Mouse (Mus musculus): ENCODE data around the gene 5031439G07Rik.
A peak's percentile ranks its signal among the peaks of the same experiment; 100 is the strongest.

5031439G07Rik gene

DNA sequence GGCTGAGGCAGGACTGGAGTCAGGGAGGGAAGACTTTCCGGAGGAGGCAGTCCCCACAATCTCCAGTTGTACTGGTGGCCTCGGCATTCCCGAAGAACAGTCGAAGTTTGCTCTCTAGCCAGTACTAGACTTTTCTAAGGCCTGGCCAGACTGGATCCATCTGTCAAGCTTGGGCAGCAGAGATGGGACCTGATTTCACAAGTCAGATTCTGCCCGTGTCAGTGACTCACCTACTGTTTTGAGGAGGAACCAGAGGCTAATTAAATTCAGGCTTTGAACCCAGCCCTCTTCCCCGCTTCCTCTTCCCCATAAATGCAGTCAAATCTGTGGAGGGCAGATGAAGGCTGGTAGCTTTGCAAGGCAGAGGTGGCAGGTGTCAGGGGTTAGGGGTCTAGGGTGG is 6.7 kb upstream of the 5031439G07Rik start:
- DNase-seq (ENCODE audit: inconsistent ontology term) = no peak

DNA sequence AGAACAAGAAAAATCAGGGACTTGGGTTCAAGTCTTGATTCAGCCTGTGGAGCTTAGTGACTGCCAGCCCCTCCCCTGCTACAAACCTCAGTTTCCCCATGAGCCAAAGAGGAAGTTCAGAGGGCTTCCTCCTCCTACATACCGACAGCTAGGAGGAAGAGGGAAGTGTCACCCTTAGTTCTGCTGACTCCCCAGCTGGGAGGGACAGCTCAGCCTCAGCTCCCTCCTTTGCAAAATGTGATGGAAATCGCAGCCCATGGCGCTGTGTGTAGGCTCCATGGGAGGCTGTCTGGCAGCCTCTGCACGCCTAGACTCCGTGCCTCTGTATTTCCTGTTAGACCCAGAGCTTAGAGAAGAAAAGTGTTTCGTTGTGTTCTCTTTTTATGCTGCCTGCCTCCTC is 6.1 kb upstream of the 5031439G07Rik start:
- no peak for DNase-seq (ENCODE audit: inconsistent ontology term)

DNA sequence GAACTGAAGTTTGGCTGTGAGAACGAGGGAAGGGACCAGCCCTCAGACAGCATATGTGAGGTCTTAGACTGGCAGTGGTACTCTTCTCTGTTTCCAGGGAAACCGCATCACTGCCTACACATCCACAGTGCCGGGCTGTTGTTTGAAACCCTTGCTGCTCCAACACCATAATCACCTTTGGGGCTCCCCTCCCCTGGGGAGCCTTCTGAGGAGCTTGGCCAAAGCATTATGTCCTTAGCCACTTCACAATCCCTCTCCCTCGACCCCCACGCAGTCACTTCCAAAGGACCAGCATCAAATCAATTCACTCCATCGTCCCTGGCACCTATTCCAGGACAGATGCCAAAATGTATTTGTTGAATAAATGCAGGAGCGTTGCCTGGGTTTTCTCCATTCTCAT is 1.4 kb upstream of the 5031439G07Rik start:
- DNase-seq (ENCODE audit: inconsistent ontology term) = no peak

DNA sequence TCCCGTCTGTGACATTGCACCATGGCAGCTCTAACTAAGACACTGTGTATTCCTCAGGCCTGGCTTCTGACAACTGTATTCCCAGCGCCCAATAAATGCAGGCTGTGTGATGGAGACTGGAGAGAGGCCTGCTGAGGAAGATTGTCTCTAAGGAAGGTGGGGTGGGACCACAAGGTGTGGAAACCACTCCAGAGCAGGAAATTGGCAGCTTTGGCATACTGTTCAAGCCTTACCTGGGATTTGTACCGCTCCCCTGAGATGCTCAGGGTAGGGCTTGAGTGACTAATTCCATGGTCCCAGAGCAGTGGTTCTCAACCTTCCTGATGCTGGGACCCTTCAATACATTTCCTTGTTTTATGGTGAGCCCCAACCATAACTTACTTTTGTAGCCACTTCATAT is 747 bp upstream of the 5031439G07Rik start:
- DNase-seq (ENCODE audit: inconsistent ontology term) = no peak

DNA sequence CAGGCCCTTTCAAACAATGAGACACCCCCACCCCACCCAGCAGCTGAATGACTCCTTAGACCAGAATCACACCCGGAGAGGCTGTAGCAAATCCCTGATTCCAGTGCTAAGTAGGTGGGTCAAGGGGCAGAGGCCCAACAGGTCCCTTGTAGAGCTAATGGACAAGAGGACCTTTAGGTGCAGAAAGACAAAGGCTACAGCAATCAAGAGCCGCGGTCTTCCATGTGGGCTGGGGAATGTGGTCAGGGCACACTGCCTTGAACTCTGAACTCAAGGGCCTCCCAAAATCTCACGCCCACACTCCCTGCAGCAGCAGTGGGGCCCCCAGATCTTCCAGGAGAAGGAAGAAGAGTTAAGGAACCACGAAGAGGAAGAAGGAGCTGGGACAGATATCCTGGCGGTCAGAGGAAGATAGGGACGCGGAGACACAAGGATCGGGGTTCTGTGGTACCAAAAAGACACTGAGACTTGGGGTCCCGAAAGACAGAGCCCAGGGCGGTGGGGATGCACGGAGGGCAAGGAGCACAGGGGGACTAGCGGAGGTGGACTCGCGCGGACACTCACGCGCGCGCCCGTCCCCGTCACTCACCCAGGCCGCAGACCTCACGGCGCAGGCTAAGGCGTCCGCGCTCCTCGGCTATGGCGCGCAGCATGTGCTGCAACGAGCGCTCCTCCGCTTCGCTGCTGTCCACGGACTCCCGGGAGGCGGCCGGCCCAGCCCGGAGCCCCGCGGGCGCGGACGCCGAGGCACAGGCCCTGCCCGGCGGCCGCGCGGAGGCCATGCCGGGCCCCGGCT is 1.1 kb downstream of the 5031439G07Rik start:
- peak; percentile 53 for DNase-seq (ENCODE audit: inconsistent ontology term)

DNA sequence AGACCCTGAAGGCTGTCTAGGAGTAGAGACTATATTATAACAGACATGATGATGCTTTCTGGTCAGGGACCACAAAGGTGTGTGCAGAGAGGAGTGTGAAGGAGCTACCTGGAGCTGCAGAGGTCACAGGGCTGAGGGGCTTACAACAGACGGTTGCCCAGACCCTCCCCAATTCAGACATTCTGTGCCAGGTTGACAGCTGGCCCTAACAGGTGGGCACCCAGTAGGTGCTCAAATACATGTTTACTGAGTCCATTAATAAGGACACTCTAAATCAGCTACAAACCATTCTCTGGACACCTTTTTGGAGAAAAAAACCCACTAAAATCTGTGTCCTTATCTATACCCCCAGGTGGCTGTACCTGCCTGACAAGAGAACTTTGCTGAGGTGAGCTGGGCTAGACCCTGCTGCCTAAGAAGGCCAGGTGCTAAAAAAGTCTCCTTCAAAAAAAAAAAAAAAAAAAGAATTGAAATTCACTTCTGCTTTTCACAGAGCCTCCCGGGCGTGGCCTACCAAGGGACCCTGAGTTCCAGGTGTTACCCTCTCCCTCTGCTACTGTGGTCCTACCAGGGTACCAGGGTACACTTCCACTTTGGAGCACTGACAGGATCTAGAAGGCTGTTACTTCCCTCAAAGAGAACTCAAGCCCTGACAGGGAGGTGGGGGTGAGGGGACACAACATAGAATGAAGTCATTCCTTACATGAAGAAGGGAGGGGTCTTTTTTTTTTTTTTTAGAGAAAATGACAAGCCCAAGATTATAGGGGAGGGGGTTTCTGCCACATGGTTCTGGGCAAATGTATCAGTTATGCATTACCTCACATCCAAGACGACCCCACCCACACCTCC is 2.0 kb downstream of the 5031439G07Rik start:
- DNase-seq (ENCODE audit: inconsistent ontology term) = no peak

DNA sequence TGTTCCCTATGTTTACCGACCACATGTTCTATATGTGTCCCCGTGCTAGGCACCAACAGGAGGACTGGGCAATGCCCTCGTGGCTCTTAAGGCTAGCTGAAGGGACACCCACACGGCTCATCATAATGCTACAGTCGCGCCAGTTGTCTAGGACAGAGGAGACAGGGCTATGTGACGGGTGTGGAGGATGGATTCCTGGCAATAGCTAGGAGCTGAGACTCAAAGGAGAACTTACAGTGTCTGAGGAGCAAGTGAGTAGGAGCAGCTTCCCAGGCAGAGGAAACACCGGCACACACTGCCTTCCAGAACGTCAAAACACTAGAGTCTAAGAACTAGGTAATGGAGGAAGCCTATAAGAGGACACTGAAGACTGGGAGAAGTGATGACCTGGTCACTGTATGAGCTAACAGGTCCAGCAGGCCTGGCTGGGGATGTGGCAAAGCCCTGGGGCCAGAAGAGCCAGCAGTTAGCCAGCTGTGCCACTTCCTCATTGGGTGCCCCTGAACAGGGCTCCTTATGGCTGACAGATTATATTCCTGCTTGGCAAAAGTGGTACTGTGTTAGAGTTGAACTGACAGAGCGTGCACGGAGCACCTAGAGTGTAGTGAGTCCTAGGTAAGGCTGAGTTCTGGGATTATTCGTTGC is 2.7 kb downstream of the 5031439G07Rik start:
- no peak for DNase-seq (ENCODE audit: inconsistent ontology term)

DNA sequence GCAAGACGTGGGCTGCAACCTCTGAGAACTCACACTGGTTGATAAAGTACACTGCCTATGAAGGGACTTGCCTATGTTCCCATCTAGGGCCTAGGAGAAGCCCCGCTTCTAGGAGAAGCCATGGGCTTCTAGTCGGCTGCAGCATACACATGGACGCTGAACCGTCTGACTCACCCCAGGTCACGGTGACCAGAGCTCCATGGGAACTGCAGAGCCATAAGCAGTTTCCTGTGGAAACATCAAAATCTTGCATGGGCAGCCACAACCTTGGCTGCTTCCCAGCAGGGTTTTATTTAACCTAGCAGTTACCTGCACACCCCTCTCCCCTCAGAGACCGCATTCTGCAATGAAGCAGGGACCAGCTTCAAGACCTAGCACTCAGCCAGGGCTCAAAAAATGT is 4.6 kb downstream of the 5031439G07Rik start:
- DNase-seq (ENCODE audit: inconsistent ontology term) = no peak

DNA sequence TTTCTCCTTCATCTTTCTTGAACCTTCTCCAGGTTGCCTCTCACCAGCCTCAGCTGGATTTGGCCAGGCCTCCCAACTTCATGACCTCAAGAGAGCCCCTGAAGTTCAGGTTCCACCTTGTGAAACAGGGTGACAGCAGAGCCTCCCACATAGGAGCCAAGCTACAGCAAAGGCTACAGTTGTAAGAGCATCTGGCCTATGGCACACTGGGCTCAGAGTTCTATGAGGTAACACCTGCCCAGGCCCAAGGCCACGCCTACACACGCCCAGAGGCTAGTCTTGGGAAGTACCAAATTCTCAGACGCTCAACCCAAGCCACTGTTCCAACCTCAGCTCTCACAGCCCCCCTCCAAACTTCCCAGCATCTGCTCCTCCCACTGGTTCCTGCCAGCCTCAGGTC is 5.5 kb downstream of the 5031439G07Rik start:
- DNase-seq (ENCODE audit: inconsistent ontology term) = no peak

DNA sequence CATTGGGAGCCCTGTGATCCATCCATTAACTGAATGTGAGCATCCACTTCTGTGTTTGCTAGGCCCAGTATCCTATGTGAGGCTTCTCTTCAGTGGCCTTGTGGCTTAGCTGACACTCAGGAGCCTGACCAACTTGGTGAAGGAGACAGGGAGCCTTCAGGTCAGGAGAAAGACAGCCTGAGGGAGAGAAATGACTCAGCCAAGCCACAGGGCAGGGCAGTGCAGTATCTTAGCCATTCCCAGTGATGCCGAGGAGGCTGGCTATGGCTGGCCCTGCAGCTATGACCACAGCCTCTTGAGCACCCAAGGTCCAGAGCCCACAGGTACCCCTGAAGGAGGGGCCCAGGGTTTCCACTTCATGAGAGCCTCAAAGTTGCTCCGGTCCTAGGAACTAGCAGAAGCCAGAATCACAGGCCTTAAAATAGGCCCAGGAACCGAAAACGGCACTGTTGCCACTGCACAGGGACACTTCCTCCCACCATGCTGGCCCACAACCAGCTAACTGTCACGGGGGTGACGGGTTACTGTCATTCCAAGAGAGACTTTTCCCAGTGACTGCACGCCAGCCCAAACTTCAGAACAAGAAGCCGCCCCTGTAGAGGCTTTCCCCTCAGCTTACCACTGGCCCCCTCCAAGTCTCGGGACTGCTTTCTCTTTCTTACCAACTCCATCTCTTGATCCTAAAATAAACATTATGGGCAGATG is 6.6 kb downstream of the 5031439G07Rik start:
- DNase-seq (ENCODE audit: inconsistent ontology term) = no peak

DNA sequence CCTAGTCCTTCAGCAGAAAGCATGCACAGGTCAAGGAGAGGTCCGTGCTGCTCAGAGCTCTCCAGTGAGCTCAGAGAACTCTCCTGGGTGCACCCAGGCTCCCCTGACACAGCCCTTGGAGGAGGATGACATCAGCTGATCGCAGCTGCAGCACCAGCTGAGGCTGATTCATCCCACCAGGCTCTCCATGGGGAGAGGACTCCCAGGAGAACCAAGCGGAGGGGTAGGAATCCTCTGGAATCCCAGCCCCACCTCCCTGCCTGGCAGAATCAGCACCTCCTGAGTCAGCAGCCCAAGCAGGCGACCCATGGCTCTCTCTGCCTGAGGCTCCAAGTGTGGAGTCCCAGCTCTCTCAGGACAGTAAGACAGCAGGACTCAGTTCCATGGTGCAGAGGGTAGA is 12.6 kb downstream of the 5031439G07Rik start:
- peak; percentile 96 for DNase-seq (ENCODE audit: inconsistent ontology term)

DNA sequence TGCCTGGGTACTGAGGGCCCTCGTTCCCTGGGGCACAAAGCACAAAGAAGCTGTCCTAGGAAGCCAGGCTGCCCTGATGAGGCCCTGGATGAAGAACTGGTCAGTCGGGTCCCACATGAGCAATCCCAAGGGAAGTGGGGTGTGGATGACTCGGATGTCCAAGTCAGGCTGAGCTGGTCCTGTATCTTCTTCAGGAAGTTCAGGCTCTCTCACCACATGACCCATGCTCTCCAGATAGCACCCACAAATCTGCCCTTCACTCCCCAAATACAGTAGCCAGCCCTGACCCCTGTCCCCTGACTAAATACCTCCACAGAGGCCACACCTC is 14.8 kb downstream of the 5031439G07Rik start:
- DNase-seq (ENCODE audit: inconsistent ontology term) = no peak

DNA sequence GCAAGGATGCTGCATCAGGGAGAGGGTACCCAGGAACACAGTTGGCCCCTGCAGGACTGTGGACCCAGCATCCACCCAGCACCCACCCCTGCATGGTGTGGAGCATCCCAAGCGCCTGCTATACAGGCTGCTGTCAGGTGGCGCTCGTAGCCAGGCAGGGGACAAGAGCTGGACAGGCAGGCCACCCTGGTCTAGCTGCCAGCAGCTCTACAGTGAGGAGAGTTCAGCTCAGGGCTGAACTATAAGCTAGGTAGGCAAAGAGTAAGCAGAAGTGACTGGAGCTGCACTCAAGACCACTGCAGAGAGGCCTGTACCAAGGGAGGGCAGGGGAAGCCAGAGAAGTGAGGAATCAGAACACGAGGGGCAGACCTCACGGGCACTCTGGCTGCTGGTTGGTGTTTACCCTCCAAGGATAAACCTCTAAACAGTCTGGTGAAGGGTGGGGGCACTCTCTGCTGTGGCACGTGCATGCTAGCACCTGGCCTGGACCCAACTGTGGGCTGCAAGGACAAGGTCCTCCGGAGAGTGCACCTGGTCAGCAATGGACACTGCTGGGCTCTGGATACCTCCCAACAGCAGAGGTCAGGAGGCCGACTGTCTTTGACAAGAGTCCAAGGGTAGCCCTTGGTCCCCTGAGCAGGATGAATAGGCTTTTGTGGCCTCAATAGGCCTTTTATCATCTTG is 15.3 kb downstream of the 5031439G07Rik start:
- DNase-seq (ENCODE audit: inconsistent ontology term) = peak; percentile 89

DNA sequence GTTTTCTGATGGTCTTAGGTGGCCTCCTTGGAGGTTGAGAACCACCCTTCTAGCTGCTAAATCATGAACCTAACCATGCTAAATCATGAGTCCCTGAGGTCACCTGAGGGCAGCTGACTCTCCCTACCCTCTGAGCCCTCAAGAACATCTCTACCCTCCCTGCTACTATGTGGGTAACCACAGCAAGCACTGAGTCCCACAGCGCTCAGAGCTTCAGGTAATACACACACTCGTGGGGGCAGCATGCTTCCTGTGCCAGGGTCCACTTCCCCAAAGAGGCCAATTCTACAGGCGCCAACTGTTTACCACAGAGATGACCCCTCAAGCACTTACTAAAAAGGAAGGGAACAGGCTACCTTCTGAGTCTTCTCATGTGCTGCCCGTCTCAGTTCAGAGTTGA is 19.8 kb downstream of the 5031439G07Rik start:
- DNase-seq (ENCODE audit: inconsistent ontology term) = no peak

DNA sequence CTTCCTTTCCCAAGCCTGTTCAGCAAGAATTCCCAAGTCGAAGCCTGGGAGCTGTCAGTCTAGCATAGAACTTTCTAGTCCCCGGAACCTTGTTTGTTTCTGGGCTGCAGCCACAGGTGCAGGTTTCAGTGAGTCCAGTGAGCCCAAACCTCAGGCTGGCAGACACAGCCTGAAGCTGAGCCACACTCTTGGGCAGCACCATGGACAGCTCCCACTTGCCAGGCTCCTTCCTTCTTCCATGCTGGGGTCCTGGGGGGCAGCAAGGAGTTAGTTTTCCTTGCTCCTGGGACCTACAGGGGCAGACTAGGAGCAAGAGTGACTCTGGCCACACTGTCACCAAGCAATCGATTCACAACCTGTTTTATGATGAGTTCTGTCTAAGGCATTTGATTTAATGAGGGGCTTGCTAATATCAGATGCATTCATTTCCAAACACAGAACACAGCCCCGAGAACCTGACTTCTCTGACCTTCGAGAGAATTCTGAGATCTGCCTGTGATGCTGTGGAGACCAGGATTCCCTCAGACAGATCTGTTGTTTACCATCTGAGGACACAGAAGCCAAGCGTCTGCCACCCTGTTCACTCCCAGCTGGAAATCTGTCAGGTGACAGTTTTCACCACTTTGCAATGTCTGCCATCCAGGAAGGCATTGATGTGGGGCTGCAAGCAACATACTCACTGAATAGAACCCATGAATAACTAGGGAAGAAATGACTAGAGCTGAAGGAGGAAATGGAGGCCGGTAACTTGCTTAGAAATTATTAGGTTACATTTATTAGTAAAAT is 22.6 kb downstream of the 5031439G07Rik start:
- no peak for DNase-seq (ENCODE audit: inconsistent ontology term)

DNA sequence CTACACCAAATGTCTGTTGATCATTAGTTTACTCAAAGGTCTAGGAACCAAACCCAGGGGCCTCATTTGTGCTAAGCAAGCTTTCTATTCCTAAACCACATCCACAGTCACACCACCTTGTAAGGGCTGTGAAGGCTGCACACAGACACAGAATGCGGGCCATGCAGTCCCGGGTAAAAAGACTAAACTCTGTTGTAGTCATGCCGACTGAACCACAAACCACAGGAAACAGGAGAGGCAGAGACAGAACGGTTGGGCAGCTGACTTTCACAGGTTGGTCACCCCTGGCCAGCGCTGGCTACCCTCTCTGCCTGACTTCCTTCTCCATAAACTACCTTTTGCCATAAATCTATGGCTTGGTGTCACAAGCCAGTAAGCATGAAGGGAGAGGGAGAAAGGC is 23.6 kb downstream of the 5031439G07Rik start:
- no peak for DNase-seq (ENCODE audit: inconsistent ontology term)

DNA sequence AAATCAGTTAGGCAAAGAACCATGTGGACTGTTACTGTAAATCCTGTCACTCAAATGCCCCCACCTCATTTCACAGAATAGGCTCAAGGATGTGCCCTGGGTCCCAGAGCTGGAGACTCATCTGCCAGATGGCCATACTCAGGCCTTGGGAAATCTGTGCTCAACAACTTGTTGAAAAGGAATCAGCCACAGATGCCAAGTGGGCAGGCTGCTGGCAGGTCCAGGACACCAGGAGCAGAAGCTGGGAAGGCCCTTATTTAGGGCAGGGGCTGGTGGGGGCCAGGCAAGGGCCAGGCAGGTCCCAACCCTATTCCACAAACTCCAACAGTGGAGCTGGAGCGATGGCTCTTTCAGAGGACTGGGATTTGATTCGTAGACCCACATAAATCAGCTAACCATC is 25.8 kb downstream of the 5031439G07Rik start:
- DNase-seq (ENCODE audit: inconsistent ontology term) = no peak

DNA sequence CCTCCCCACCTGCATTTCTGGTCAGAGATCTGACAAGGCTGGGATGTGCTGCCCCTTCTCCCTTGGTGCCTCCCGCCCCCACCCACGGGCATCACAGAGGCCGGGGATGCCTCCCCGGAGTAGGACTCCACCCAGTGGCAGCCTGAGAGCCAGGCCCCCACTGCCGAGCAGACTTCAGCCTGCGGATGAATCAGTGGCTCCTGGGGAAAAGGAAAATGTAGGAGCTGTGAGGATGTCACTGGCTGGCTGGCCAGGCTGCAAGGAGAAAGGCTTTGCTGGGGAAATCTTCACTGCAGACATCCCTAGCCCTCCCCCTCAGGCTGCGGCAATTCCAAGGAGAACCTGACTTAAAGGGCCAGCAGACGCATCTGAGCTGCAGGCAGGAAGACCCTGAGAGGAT is 27.7 kb downstream of the 5031439G07Rik start:
- no peak for DNase-seq (ENCODE audit: inconsistent ontology term)

DNA sequence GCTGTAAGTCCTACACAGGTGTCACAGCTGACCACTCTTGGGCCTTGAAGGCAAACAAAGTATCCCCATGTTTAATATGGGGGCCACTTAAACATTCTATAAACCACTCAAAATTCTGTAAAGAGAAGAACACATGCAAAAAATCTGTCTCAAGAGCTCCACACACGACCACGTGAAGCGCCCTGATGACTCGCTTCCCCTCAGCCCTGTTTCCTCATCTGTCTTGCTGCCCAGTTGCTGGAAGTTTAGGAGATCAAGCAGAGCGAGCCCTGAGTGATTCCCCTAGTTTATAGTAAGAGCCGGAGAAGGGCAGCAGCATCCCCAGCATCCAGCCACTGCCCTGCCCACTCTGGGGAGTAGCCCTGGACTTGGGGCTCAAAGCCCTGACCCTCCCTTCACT is 28.5 kb downstream of the 5031439G07Rik start:
- no peak for DNase-seq (ENCODE audit: inconsistent ontology term)

DNA sequence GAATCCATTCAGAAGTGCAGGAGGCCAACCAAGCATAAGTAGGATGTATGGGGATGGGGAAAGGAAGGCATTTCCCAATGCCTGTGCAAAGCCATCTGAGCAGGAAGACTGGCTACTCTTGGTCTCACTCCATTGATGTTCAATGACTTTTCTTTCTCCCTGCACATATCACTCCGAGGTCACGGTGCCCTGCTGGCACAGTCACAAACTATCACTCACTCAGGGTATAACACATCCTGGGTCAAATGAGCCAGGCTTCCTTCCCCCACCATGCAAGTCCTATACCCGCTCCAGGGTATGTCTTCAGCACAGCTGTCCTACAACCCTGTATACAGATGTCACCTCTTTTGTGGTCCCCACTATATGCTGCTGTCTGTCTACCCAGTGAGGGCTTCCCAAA is 30.0 kb downstream of the 5031439G07Rik start:
- no peak for DNase-seq (ENCODE audit: inconsistent ontology term)

DNA sequence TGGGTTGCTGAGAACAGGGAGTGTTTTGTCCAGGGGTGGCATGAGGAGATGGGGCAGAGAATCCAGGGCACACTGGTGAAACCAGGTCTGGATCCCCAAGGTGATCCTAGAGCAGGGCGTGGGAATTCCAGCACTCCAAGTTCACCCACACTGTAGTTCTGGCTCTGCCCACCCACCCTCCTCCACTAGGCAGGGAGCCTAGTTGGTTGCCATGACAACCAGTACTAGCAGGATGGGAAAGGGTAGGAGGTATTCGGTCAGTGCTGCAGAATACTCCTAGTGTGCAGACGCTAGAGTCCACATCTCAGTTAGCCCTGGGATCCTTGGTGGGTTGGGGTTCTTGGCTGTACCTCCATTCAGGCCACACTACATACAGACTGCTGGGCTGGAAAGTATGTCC is 30.5 kb downstream of the 5031439G07Rik start:
- DNase-seq (ENCODE audit: inconsistent ontology term) = peak; percentile 70
